Mouse (Mus musculus) embryonic facial prominence, embryonic 10.5 days (tissue): ENCODE measurements at regions not wholly inside any gene's neighbourhood (a gene's known extent, or its start where the extent isn't known, plus 50 kb on each side); places are given as distances from the start of the nearest gene placed in this dataset.
A peak's percentile ranks its signal among the peaks of the same experiment; 100 is the strongest.

Experiments used
- DNase-seq: peaks from one replicate; pipeline ENCODE4 v3.0.0-alpha.2; 2017; ENCODE audit warnings: low spot score
- H3K27ac ChIP-seq: fragments of 300-500 bp; sonication (generic); replicated peaks from 2 replicates; pipeline ENCODE4 v1.5.1; 2016; ENCODE audit warnings: mild to moderate bottlenecking
- H3K27me3 ChIP-seq: fragments of 300-500 bp; sonication (generic); replicated peaks from 2 replicates; pipeline ENCODE4 v1.6.1; 2016; ENCODE audit warnings: low read depth, mild to moderate bottlenecking; ENCODE audit not compliant: poor library complexity, severe bottlenecking
- H3K36me3 ChIP-seq: fragments of 300-500 bp; sonication (generic); replicated peaks from 2 replicates; pipeline ENCODE4 v1.6.1; 2016; ENCODE audit warnings: mild to moderate bottlenecking, moderate library complexity
- H3K4me1 ChIP-seq: fragments of 300-500 bp; sonication (generic); 2 replicates; pipeline ENCODE4 v1.6.1; 2016
- H3K4me3 ChIP-seq: fragments of 300-500 bp; sonication (generic); 2 replicates; pipeline ENCODE4 v1.5.1; 2016; ENCODE audit warnings: mild to moderate bottlenecking, moderate library complexity
- H3K9me3 ChIP-seq: fragments of 300-500 bp; sonication (generic); 2 replicates; pipeline ENCODE4 v1.6.1; 2016; ENCODE audit warnings: mild to moderate bottlenecking
- WGBS: fragments of 180-500 bp; shearing (Covaris S2); methylation state at CpG from one replicate; pipeline ENCODE4 v1.1.7; 2016; 5-methylcytosine and 5-hydroxymethylcytosine counted together

GRCm38 (mm10) chr11:112865836-112866235 lies 83.8 kb downstream of the Sox9 start:
- no peak overlapping the region for H3K4me3 ChIP-seq
- H3K27me3 ChIP-seq: peaks cover 16% of the 10 kb centered on the region
- WGBS: 89% methylated on average over 9 of the region's 9 CpGs
- no peak for DNase-seq
- H3K9me3 ChIP-seq: no peaks in the 10 kb centered on the region
- no peaks in the 10 kb centered on the region for H3K36me3 ChIP-seq
- peak overlapping the region; percentile 4; the same call in 1 of the 2 replicates for H3K27ac ChIP-seq
- peaks cover 41% of the 10 kb centered on the region for H3K4me1 ChIP-seq

- peaks cover 39% of the 10 kb centered on the region for H3K4me1 ChIP-seq
- peak overlapping the region; percentile 44 for H3K4me3 ChIP-seq
- H3K36me3 ChIP-seq: no peaks in the 10 kb centered on the region
- WGBS: 19% methylated on average over 5 of the region's 5 CpGs
- no peaks in the 10 kb centered on the region for H3K9me3 ChIP-seq
- H3K27me3 ChIP-seq: peaks cover 30% of the 10 kb centered on the region
- no peak for DNase-seq
- H3K27ac ChIP-seq: peak overlapping the region; percentile 85
Measured at GRCm38 (mm10) chr11:112869571-112869970, 87.5 kb downstream of the Sox9 start.

- peaks cover 25% of the 10 kb centered on the region for H3K27me3 ChIP-seq
- DNase-seq: peak; percentile 76
- H3K4me1 ChIP-seq: peaks cover 39% of the 10 kb centered on the region
- H3K4me3 ChIP-seq: peak overlapping the region; percentile 44
- 2% methylated on average over 17 of the region's 17 CpGs for WGBS
- H3K36me3 ChIP-seq: no peaks in the 10 kb centered on the region
- no peaks in the 10 kb centered on the region for H3K9me3 ChIP-seq
- H3K27ac ChIP-seq: peak overlapping the region; percentile 85
Measured at GRCm38 (mm10) chr11:112870201-112871035, 88.4 kb downstream of the Sox9 start.

- peaks cover 18% of the 10 kb centered on the region for H3K27me3 ChIP-seq
- H3K4me1 ChIP-seq: peaks cover 44% of the 10 kb centered on the region
- no peak for DNase-seq
- H3K36me3 ChIP-seq: no peaks in the 10 kb centered on the region
- WGBS: 56% methylated on average over 11 of the region's 11 CpGs
- H3K27ac ChIP-seq: peak overlapping the region; percentile 32
- H3K9me3 ChIP-seq: no peaks in the 10 kb centered on the region
- H3K4me3 ChIP-seq: no peak overlapping the region
Measured at GRCm38 (mm10) chr11:112872677-112873367, 90.8 kb downstream of the Sox9 start.

GRCm38 (mm10) chr11:112874239-112874638 lies 92.2 kb downstream of the Sox9 start:
- Histone ChIP-seq H3K4me1 (peaks cover 41% of the 10 kb centered on the region), H3K27ac (peak overlapping the region; percentile 40; the same call in 1 of the 2 replicates)
- DNase-seq: no peak

GRCm38 (mm10) chr11:112876226-112876625 lies 94.2 kb downstream of the Sox9 start:
- H3K27me3 ChIP-seq: peaks cover 11% of the 10 kb centered on the region
- peaks cover 21% of the 10 kb centered on the region for H3K4me1 ChIP-seq
- no peak for DNase-seq
- no peaks in the 10 kb centered on the region for H3K36me3 ChIP-seq
- no peak overlapping the region for H3K4me3 ChIP-seq
- H3K9me3 ChIP-seq: no peaks in the 10 kb centered on the region
- no peak overlapping the region for H3K27ac ChIP-seq
- 44% methylated on average over 8 of the region's 8 CpGs for WGBS

More at GRCm38 (mm10) chr11:112874239-112874638, 92.2 kb downstream of the Sox9 start:
- Histone ChIP-seq H3K9me3 (no peaks in the 10 kb centered on the region), H3K27me3 (peaks cover 18% of the 10 kb centered on the region), H3K4me3 (no peak overlapping the region), H3K36me3 (no peaks in the 10 kb centered on the region)
- 87% methylated on average over 11 of the region's 11 CpGs for WGBS

- Histone ChIP-seq H3K27ac (no peak overlapping the region), H3K36me3 (no peaks in the 10 kb centered on the region), H3K27me3 (no peaks in the 10 kb centered on the region), H3K4me3 (no peak overlapping the region), H3K4me1 (peaks cover 5% of the 10 kb centered on the region), H3K9me3 (no peaks in the 10 kb centered on the region)
- no peak for DNase-seq
Measured at GRCm38 (mm10) chr11:112878436-112878835, 96.4 kb downstream of the Sox9 start.

GRCm38 (mm10) chr11:112880736-112881135 lies 98.7 kb downstream of the Sox9 start:
- no peak for DNase-seq

GRCm38 (mm10) chr11:112885336-112885940 lies 103.4 kb downstream of the Sox9 start:
- no peak overlapping the region for H3K4me3 ChIP-seq
- 84% methylated on average over 9 of the region's 9 CpGs for WGBS
- 0 out of 2 replicates have a peak, but pooled peaks cover 5% of the 10 kb centered on the region for H3K4me1 ChIP-seq
- DNase-seq: no peak
- H3K27me3 ChIP-seq: no peaks in the 10 kb centered on the region
- no peak overlapping the region for H3K27ac ChIP-seq
- H3K9me3 ChIP-seq: no peaks in the 10 kb centered on the region
- no peaks in the 10 kb centered on the region for H3K36me3 ChIP-seq

More at GRCm38 (mm10) chr11:112880736-112881135, 98.7 kb downstream of the Sox9 start:
- no peaks in the 10 kb centered on the region for H3K36me3 ChIP-seq
- no peaks in the 10 kb centered on the region for H3K27me3 ChIP-seq
- WGBS: 88% methylated on average over 3 of the region's 3 CpGs
- no peak overlapping the region for H3K27ac ChIP-seq
- H3K4me3 ChIP-seq: no peak overlapping the region
- no peaks in the 10 kb centered on the region for H3K9me3 ChIP-seq
- H3K4me1 ChIP-seq: peaks cover 10% of the 10 kb centered on the region

- WGBS: 90% methylated on average over 16 of the region's 16 CpGs
- no peaks in the 10 kb centered on the region for H3K9me3 ChIP-seq
- H3K27ac ChIP-seq: no peak overlapping the region
- DNase-seq: no peak
- H3K27me3 ChIP-seq: no peaks in the 10 kb centered on the region
- no peak overlapping the region for H3K4me3 ChIP-seq
- 0 out of 2 replicates have a peak, but pooled peaks cover 5% of the 10 kb centered on the region for H3K4me1 ChIP-seq
- H3K36me3 ChIP-seq: no peaks in the 10 kb centered on the region
Measured at GRCm38 (mm10) chr11:112886139-112886538, 104.1 kb downstream of the Sox9 start.

- Histone ChIP-seq H3K27ac (no peak overlapping the region), H3K9me3 (no peaks in the 10 kb centered on the region), H3K4me1 (0 out of 2 replicates have a peak, but pooled peaks cover 5% of the 10 kb centered on the region), H3K4me3 (no peak overlapping the region), H3K36me3 (no peaks in the 10 kb centered on the region), H3K27me3 (no peaks in the 10 kb centered on the region)
- WGBS: 94% methylated on average over 6 of the region's 6 CpGs
- no peak for DNase-seq
Measured at GRCm38 (mm10) chr11:112889760-112890159, 107.7 kb downstream of the Sox9 start.

GRCm38 (mm10) chr11:112897597-112897996 lies 115.6 kb downstream of the Sox9 start:
- no peaks in the 10 kb centered on the region for H3K9me3 ChIP-seq
- WGBS: 89% methylated on average over 2 of the region's 2 CpGs
- DNase-seq: no peak
- no peaks in the 10 kb centered on the region for H3K4me1 ChIP-seq
- H3K27me3 ChIP-seq: no peaks in the 10 kb centered on the region
- no peaks in the 10 kb centered on the region for H3K36me3 ChIP-seq
- no peak overlapping the region for H3K4me3 ChIP-seq
- H3K27ac ChIP-seq: no peak overlapping the region
